Mouse (Mus musculus): ENCODE measurements at regions not wholly inside any gene's neighbourhood (a gene's known extent, or its start where the extent isn't known, plus 50 kb on each side); places are given as distances from the start of the nearest gene placed in this dataset.

- no peaks in the 10 kb centered on the region for H3K4me1 ChIP-seq
- H3K36me3 ChIP-seq (replicated peaks; ENCODE audit: low read length), result no peaks in the 10 kb centered on the region
- peaks cover 4% of the 10 kb centered on the region; the same call in 1 of the 2 replicates for H3K9me3 ChIP-seq
- H3K27me3 ChIP-seq (replicated peaks), result no peaks in the 10 kb centered on the region
- TF ChIP-seq FLI1 (IDR thresholded peaks at IDR 0.05; ENCODE audit: low read length), result no peak
- no peak for TF ChIP-seq GATA1 (IDR thresholded peaks at IDR 0.05; ENCODE audit: borderline replicate concordance, low read length)
- H3K4me3 ChIP-seq (replicated peaks), result no peak overlapping the region
Measured at GRCm38 (mm10) chr5:46824934-46825333, 967.5 kb upstream of the Lcorl start.

GRCm38 (mm10) chr5:46795102-46795501 is 937.7 kb upstream of the Lcorl start:
- Histone ChIP-seq H3K4me3 (replicated peaks) (no peak overlapping the region), H3K9me3 (no peaks in the 10 kb centered on the region), H3K27me3 (replicated peaks) (no peaks in the 10 kb centered on the region), H3K4me1 (no peaks in the 10 kb centered on the region), H3K36me3 (replicated peaks; ENCODE audit: low read length) (no peaks in the 10 kb centered on the region)
- TF ChIP-seq GATA1 (IDR thresholded peaks at IDR 0.05; ENCODE audit: borderline replicate concordance, low read length) (no peak), FLI1 (IDR thresholded peaks at IDR 0.05; ENCODE audit: low read length) (no peak)

- Histone ChIP-seq H3K4me1 (no peaks in the 10 kb centered on the region), H3K9me3 (no peaks in the 10 kb centered on the region), H3K36me3 (replicated peaks; ENCODE audit: low read length) (no peaks in the 10 kb centered on the region), H3K27me3 (replicated peaks) (no peaks in the 10 kb centered on the region), H3K4me3 (replicated peaks) (no peak overlapping the region)
- no peak for TF ChIP-seq GATA1 (IDR thresholded peaks at IDR 0.05; ENCODE audit: borderline replicate concordance, low read length)
- no peak for TF ChIP-seq FLI1 (IDR thresholded peaks at IDR 0.05; ENCODE audit: low read length)
Measured at GRCm38 (mm10) chr5:46794028-46794705, 936.8 kb upstream of the Lcorl start.

GRCm38 (mm10) chr5:46791051-46791450 is 933.6 kb upstream of the Lcorl start:
- Histone ChIP-seq H3K27me3 (replicated peaks) (no peaks in the 10 kb centered on the region), H3K9me3 (no peaks in the 10 kb centered on the region), H3K4me3 (replicated peaks) (no peak overlapping the region), H3K36me3 (replicated peaks; ENCODE audit: low read length) (no peaks in the 10 kb centered on the region), H3K4me1 (no peaks in the 10 kb centered on the region)
- no peak for TF ChIP-seq GATA1 (IDR thresholded peaks at IDR 0.05; ENCODE audit: borderline replicate concordance, low read length)
- no peak for TF ChIP-seq FLI1 (IDR thresholded peaks at IDR 0.05; ENCODE audit: low read length)

GRCm38 (mm10) chr5:46790536-46790935 is 933.1 kb upstream of the Lcorl start:
- no peaks in the 10 kb centered on the region for H3K9me3 ChIP-seq
- H3K36me3 ChIP-seq (replicated peaks; ENCODE audit: low read length), result no peaks in the 10 kb centered on the region
- no peaks in the 10 kb centered on the region for H3K27me3 ChIP-seq (replicated peaks)
- TF ChIP-seq FLI1 (IDR thresholded peaks at IDR 0.05; ENCODE audit: low read length), result no peak
- TF ChIP-seq GATA1 (IDR thresholded peaks at IDR 0.05; ENCODE audit: borderline replicate concordance, low read length), result no peak
- no peaks in the 10 kb centered on the region for H3K4me1 ChIP-seq
- H3K4me3 ChIP-seq (replicated peaks), result no peak overlapping the region

- Histone ChIP-seq H3K4me1 (no peaks in the 10 kb centered on the region), H3K36me3 (replicated peaks; ENCODE audit: low read length) (no peaks in the 10 kb centered on the region), H3K4me3 (replicated peaks) (no peak overlapping the region), H3K9me3 (no peaks in the 10 kb centered on the region), H3K27me3 (replicated peaks) (no peaks in the 10 kb centered on the region)
- TF ChIP-seq FLI1 (IDR thresholded peaks at IDR 0.05; ENCODE audit: low read length), result no peak
- no peak for TF ChIP-seq GATA1 (IDR thresholded peaks at IDR 0.05; ENCODE audit: borderline replicate concordance, low read length)
Measured at GRCm38 (mm10) chr5:46787079-46787478, 929.7 kb upstream of the Lcorl start.

GRCm38 (mm10) chr5:46756094-46756493 is 898.7 kb upstream of the Lcorl start:
- Histone ChIP-seq H3K9me3 (no peaks in the 10 kb centered on the region), H3K36me3 (replicated peaks; ENCODE audit: low read length) (no peaks in the 10 kb centered on the region), H3K27me3 (replicated peaks) (no peaks in the 10 kb centered on the region), H3K4me3 (replicated peaks) (no peak overlapping the region), H3K4me1 (no peaks in the 10 kb centered on the region)
- no peak for TF ChIP-seq GATA1 (IDR thresholded peaks at IDR 0.05; ENCODE audit: borderline replicate concordance, low read length)
- no peak for TF ChIP-seq FLI1 (IDR thresholded peaks at IDR 0.05; ENCODE audit: low read length)

GRCm38 (mm10) chr5:46740034-46740582 is 882.7 kb upstream of the Lcorl start:
- no peak overlapping the region for H3K4me3 ChIP-seq (replicated peaks)
- no peaks in the 10 kb centered on the region for H3K27me3 ChIP-seq (replicated peaks)
- no peaks in the 10 kb centered on the region for H3K4me1 ChIP-seq
- H3K9me3 ChIP-seq, result no peaks in the 10 kb centered on the region
- H3K36me3 ChIP-seq (replicated peaks; ENCODE audit: low read length), result no peaks in the 10 kb centered on the region
- TF ChIP-seq FLI1 (IDR thresholded peaks at IDR 0.05; ENCODE audit: low read length) (no peak), GATA1 (IDR thresholded peaks at IDR 0.05; ENCODE audit: borderline replicate concordance, low read length) (no peak)

- Histone ChIP-seq H3K9me3 (no peaks in the 10 kb centered on the region), H3K36me3 (replicated peaks; ENCODE audit: low read length) (no peaks in the 10 kb centered on the region), H3K4me3 (replicated peaks) (no peak overlapping the region), H3K27me3 (replicated peaks) (no peaks in the 10 kb centered on the region), H3K4me1 (no peaks in the 10 kb centered on the region)
- TF ChIP-seq GATA1 (IDR thresholded peaks at IDR 0.05; ENCODE audit: borderline replicate concordance, low read length), result no peak
- TF ChIP-seq FLI1 (IDR thresholded peaks at IDR 0.05; ENCODE audit: low read length), result no peak
Measured at GRCm38 (mm10) chr5:46732510-46732909, 875.1 kb upstream of the Lcorl start.

GRCm38 (mm10) chr5:46732025-46732424 is 874.6 kb upstream of the Lcorl start:
- TF ChIP-seq GATA1 (IDR thresholded peaks at IDR 0.05; ENCODE audit: borderline replicate concordance, low read length) (no peak), FLI1 (IDR thresholded peaks at IDR 0.05; ENCODE audit: low read length) (no peak)
- no peaks in the 10 kb centered on the region for H3K9me3 ChIP-seq

More at GRCm38 (mm10) chr5:46732025-46732424, 874.6 kb upstream of the Lcorl start:
- Histone ChIP-seq H3K36me3 (replicated peaks; ENCODE audit: low read length) (no peaks in the 10 kb centered on the region), H3K4me3 (replicated peaks) (no peak overlapping the region), H3K4me1 (no peaks in the 10 kb centered on the region), H3K27me3 (replicated peaks) (no peaks in the 10 kb centered on the region)

Measured in megakaryocyte, embryonic 14.5 days (primary cell).